Mouse (Mus musculus) stomach, embryonic 14.5 days (tissue): ENCODE measurements around the gene Lama5. TPM values are rescaled to one million over a fixed set of nuclear protein-coding genes. Genes with fewer than 3 reads are reported as not detected.

ENCODE experiments used
- ATAC-seq: fragments of 200-750 bp; cut with Nextera tagmentation; 2 replicates; pipeline ENCODE4 v1.8.0; 2017; ENCODE audit warnings: low read depth, moderate TSS enrichment; ENCODE audit not compliant: insufficient number of reproducible peaks, insufficient read depth, low FRiP score
- H3K27ac ChIP-seq: fragments of 300-500 bp; sonication (generic); 2 replicates; pipeline ENCODE4 v1.5.1; 2014; ENCODE audit warnings: mild to moderate bottlenecking, low read length, moderate library complexity, mixed read lengths
- H3K27me3 ChIP-seq: fragments of 300-500 bp; sonication (generic); 2 replicates; pipeline ENCODE4 v1.6.1; 2014; ENCODE audit warnings: low read length, control low read depth, mixed read lengths; ENCODE audit not compliant: control insufficient read depth, insufficient read depth
- H3K36me3 ChIP-seq: fragments of 300-500 bp; sonication (generic); 2 replicates; pipeline ENCODE4 v1.6.1; 2014; ENCODE audit warnings: mild to moderate bottlenecking, control low read depth, low read length, moderate library complexity, mixed read lengths; ENCODE audit not compliant: control insufficient read depth, insufficient read depth
- H3K4me1 ChIP-seq: fragments of 300-500 bp; sonication (generic); 2 replicates; pipeline ENCODE4 v1.6.1; 2014; ENCODE audit warnings: low read length, control low read depth, mixed read lengths; ENCODE audit not compliant: control insufficient read depth, insufficient read depth
- H3K4me2 ChIP-seq: fragments of 300-500 bp; sonication (generic); replicated peaks from 2 replicates; pipeline ENCODE4 v1.6.1; 2014; ENCODE audit warnings: low read depth, low read length, control low read depth
- H3K4me3 ChIP-seq: fragments of 300-500 bp; sonication (generic); 2 replicates; pipeline ENCODE4 v1.5.1; 2014; ENCODE audit warnings: low read depth, low read length, control low read depth
- H3K9ac ChIP-seq: fragments of 300-500 bp; sonication (generic); replicated peaks from 2 replicates; pipeline ENCODE4 v1.6.1; 2014; ENCODE audit warnings: low read depth, mild to moderate bottlenecking, control low read depth, low read length, moderate library complexity, mixed read lengths
- H3K9me3 ChIP-seq: fragments of 300-500 bp; sonication (generic); 2 replicates; pipeline ENCODE4 v1.6.1; 2016; ENCODE audit warnings: low read depth, low read length, control low read depth; ENCODE audit not compliant: control insufficient read depth
- WGBS: fragments of 180-500 bp; shearing (Covaris S2); extraction: QIAGEN DNeasy Blood & Tissue Kit; methylation state at CpG from one replicate; pipeline ENCODE4 v1.1.7; 2014; 5-methylcytosine and 5-hydroxymethylcytosine counted together
- polyA plus RNA-seq: library from polyadenylated mRNA; unstranded; fragments of >200 nt; fragmentation: Nextera tagmentation; extraction: Ambion mirVana; gene quantifications from 2 replicates; pipeline ENCODE4 v1.2.1, GENCODE M21; 2014

The Lama5 gene
- polyA plus RNA-seq, 1 experiment from 2014 or later, result 70.9 TPM

DNA sequence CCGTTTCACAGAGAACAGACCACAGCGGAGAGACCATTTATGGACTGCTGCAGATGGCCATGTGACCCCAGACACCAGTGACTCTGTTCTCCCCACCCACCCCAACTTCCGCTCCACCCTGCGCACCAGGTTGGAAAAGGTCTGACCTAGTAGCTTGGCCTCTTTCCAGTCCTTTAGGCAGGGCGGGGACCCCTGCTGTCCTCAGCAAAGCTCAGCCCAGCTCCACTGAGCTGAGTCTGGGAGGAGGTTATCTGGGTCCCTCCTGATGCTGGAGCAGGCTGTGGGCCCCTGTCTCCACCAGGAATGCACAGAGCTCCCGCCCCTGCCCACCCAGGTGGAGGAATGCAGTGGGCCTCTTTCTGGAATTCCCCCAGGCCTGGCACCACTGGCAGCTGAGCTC, 9.3 kb upstream of the Lama5 start:
- Histone ChIP-seq H3K4me3 (no peak overlapping the region), H3K36me3 (no peaks in the 10 kb centered on the region), H3K4me1 (peaks cover 16% of the 10 kb centered on the region), H3K27ac (peak overlapping the region; percentile 71), H3K9me3 (no peaks in the 10 kb centered on the region), H3K27me3 (no peaks in the 10 kb centered on the region), H3K4me2 (no peak overlapping the region), H3K9ac (no peak overlapping the region)
- WGBS, result 36% methylated on average over 6 of the region's 6 CpGs
- ATAC-seq, result peak; percentile 57

DNA sequence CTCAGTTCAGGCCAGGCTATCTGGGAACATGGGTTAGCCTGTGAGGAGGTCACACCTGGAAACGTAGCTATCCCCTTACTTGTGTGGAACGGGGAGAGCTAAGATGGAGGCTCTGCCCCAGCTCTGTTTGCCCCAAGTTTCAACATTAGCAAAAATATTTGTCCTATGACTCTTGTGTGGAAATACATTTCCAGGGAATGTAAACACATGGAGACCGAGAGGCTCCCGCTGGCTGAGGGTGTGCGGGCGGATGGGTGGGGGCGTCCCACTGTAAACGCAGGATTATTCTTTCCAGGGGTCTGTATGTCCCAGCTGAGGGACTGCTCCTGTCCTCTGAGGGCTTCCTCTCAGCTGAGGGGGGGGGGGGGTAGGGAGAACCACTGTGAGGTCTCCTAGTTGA, 8.7 kb upstream of the Lama5 start:
- peaks cover 16% of the 10 kb centered on the region for H3K4me1 ChIP-seq
- H3K27me3 ChIP-seq, result no peaks in the 10 kb centered on the region
- H3K4me3 ChIP-seq, result no peak overlapping the region
- H3K27ac ChIP-seq, result peak overlapping the region; percentile 71; the same call in 1 of the 2 replicates
- H3K36me3 ChIP-seq, result no peaks in the 10 kb centered on the region
- H3K9ac ChIP-seq, result no peak overlapping the region
- WGBS, result 37% methylated on average over 8 of the region's 8 CpGs
- no peak overlapping the region for H3K4me2 ChIP-seq
- H3K9me3 ChIP-seq, result no peaks in the 10 kb centered on the region
- ATAC-seq, result 0 out of 2 replicates have a peak, but pooled peaks have one; percentile 1

GRCm38 (mm10) chr2:180233101-180233904, 7.6 kb upstream of the Lama5 start:
- Histone ChIP-seq H3K27me3 (no peaks in the 10 kb centered on the region), H3K4me3 (no peak overlapping the region), H3K36me3 (no peaks in the 10 kb centered on the region), H3K9me3 (no peaks in the 10 kb centered on the region), H3K9ac (no peak overlapping the region), H3K4me2 (no peak overlapping the region), H3K27ac (no peak overlapping the region), H3K4me1 (peaks cover 23% of the 10 kb centered on the region)
- no peak for ATAC-seq
- WGBS, result 62% methylated on average over 7 of the region's 7 CpGs

- peaks cover 41% of the 10 kb centered on the region for H3K4me1 ChIP-seq
- H3K4me2 ChIP-seq, result no peak overlapping the region
- H3K9me3 ChIP-seq, result no peaks in the 10 kb centered on the region
- no peak for ATAC-seq
- no peaks in the 10 kb centered on the region for H3K27me3 ChIP-seq
- no peak overlapping the region for H3K4me3 ChIP-seq
- 52% methylated on average over 4 of the region's 4 CpGs for WGBS
- H3K9ac ChIP-seq, result no peak overlapping the region
- peak overlapping the region; percentile 34; the same call in 1 of the 2 replicates for H3K27ac ChIP-seq
- H3K36me3 ChIP-seq, result no peaks in the 10 kb centered on the region
Observed at GRCm38 (mm10) chr2:180230482-180230881, 4.8 kb upstream of the Lama5 start.

DNA sequence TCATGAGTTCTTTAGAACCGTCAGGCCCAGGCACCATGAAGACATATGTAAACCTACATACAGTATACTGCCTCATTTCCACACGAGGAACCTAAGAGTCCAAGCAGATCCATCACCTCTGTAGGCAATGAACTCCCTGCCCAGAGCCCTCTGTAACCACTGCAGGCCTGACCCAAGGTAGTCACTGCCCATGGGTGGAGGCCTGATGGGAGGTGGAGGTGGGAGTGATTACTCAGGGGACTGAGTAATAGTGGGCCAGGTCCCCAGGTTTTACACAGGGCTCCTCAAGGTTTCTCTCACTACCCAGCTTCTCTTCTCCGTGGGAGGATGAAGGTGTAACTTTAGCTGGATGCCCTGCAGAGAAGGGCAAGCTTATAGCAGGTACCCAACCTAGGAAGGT, 3.5 kb upstream of the Lama5 start:
- ATAC-seq, result no peak
- H3K9ac ChIP-seq, result no peak overlapping the region
- no peak overlapping the region for H3K27ac ChIP-seq
- no peaks in the 10 kb centered on the region for H3K27me3 ChIP-seq
- H3K4me2 ChIP-seq, result no peak overlapping the region
- 70% methylated on average over 3 of the region's 3 CpGs for WGBS
- H3K36me3 ChIP-seq, result no peaks in the 10 kb centered on the region
- no peaks in the 10 kb centered on the region for H3K9me3 ChIP-seq
- no peak overlapping the region for H3K4me3 ChIP-seq
- peaks cover 34% of the 10 kb centered on the region for H3K4me1 ChIP-seq

- Histone ChIP-seq H3K27ac (no peak overlapping the region), H3K4me1 (peaks cover 34% of the 10 kb centered on the region), H3K4me3 (no peak overlapping the region), H3K9ac (no peak overlapping the region), H3K9me3 (no peaks in the 10 kb centered on the region), H3K27me3 (no peaks in the 10 kb centered on the region), H3K36me3 (no peaks in the 10 kb centered on the region), H3K4me2 (no peak overlapping the region)
- WGBS, result 49% methylated on average over 7 of the region's 7 CpGs
- no peak for ATAC-seq
Observed at GRCm38 (mm10) chr2:180228592-180228991, 2.9 kb upstream of the Lama5 start.

- ATAC-seq, result no peak
- H3K36me3 ChIP-seq, result no peaks in the 10 kb centered on the region
- 0 out of 2 replicates have a peak overlapping the region, but pooled peaks have one; percentile 36 for H3K4me2 ChIP-seq
- H3K27me3 ChIP-seq, result no peaks in the 10 kb centered on the region
- H3K4me3 ChIP-seq, result no peak overlapping the region
- H3K9ac ChIP-seq, result no peak overlapping the region
- no peak overlapping the region for H3K27ac ChIP-seq
- H3K9me3 ChIP-seq, result no peaks in the 10 kb centered on the region
- WGBS, result 44% methylated on average over 6 of the region's 6 CpGs
- peaks cover 36% of the 10 kb centered on the region for H3K4me1 ChIP-seq
Observed at GRCm38 (mm10) chr2:180228060-180228458, 2.4 kb upstream of the Lama5 start.

- peaks cover 40% of the 10 kb centered on the region for H3K4me1 ChIP-seq
Observed at GRCm38 (mm10) chr2:180227262-180228059, 1.8 kb upstream of the Lama5 start.

More at GRCm38 (mm10) chr2:180227262-180228059, 1.8 kb upstream of the Lama5 start:
- Histone ChIP-seq H3K4me2 (peak overlapping the region; percentile 36; the same call in 1 of the 2 replicates), H3K27me3 (no peaks in the 10 kb centered on the region), H3K27ac (no peak overlapping the region; the same call in 1 of the 2 replicates), H3K4me3 (0 out of 2 replicates have a peak overlapping the region, but pooled peaks have one; percentile 3), H3K9ac (no peak overlapping the region), H3K36me3 (no peaks in the 10 kb centered on the region), H3K9me3 (no peaks in the 10 kb centered on the region)
- ATAC-seq, result peak; percentile 25
- 1% methylated on average over 21 of the region's 21 CpGs for WGBS
